Mouse (Mus musculus) frontal cortex, postnatal 36 days (tissue): ENCODE results near the gene Slc25a28.

ENCODE experiments used
- DNase-seq, 2 experiments: peaks; one replicate each; pipeline ENCODE4 v3.0.0; 2022; ENCODE audit warnings: low spot score in 2 of 2

Gene Slc25a28

DNA sequence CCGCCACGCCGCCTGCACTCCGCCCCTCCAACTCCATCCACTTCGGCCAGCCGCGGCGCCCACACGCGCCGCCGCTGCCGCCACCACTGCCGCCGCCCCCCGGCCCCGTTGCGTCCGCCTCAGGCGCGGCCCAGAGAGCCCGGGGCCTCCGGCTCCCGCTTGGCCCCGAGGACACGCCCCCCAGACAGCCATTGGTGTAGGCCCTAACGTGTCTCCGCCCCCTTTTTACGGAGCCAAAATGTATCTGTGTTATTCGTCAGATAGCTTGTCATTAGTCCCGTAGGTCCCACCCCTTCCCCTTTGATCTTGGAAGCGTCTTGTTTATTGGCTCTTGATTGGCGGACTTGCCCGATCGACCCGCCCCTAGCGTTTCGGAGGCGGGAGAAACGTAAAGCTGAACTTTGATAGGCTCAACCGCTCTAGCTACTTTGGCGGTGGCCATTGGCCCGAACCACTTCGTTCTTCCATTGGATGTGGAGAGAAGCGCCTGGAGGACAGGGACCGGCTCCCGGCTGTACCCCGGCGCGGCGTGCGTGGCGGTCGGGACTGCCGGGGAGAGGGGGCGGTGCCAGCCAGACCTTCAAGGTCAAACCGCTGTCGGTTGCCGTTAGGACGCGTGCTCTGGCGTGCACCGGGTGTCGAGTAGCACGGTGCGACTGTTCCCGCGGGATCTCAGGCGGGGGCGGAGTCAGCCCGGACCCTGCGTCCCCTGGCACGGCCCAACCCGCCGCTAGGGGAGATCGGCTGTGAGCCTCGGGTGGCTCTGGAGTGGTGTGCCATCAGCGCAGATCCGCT is at the start of gene Slc25a28:
Slc25a28 (minus strand) TSS at position 152 of the 795 bp plus-strand sequence.
- DNase-seq, result peak; percentile 97 to 99

DNA sequence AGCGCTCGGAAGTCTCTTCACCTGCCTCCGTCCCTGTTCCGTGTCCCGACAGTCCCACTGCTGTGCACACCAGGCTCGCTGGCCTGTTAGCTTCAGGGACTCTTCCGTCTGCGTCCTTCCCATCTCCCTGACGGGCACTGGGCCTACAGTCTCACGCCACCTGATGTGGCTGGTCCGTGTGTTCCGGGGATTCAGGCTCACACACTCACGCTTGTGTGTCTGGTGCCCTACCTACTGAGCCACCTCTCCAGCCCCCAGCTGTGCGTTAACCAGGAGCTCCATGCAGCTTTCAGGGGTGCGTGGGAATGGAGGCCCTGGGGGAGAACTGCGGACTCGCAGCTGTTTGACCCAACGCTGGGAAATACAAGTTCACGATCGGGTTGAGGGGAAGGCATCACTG is 49.5 kb upstream of the Slc25a28 start:
- DNase-seq, result no peak

GRCm38 (mm10) chr19:43723501-43723900 is 48.8 kb upstream of the Slc25a28 start:
- DNase-seq, result no peak

DNA sequence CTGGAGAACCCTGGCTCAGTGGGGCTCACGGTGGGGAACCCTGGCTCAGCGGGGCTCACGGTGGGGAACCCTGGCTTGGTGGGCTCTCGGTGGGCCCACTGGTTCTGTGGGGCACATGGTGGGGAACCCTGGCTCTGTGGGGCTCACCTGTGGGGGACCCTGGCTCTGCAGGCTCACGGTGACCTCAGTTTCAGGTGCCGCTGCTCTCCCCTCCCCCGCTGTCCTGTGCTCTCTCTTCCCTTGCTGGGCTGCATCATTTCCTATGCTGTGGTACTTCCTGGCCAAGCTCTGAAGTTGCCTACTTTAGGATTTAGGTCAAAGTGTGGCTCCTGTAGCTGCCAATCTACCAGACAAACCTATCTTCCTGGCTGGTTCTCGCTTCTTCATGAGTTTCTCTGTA is 48.2 kb upstream of the Slc25a28 start:
- no peak for DNase-seq

GRCm38 (mm10) chr19:43720061-43720460 is 45.4 kb upstream of the Slc25a28 start:
- DNase-seq, result no peak

DNA sequence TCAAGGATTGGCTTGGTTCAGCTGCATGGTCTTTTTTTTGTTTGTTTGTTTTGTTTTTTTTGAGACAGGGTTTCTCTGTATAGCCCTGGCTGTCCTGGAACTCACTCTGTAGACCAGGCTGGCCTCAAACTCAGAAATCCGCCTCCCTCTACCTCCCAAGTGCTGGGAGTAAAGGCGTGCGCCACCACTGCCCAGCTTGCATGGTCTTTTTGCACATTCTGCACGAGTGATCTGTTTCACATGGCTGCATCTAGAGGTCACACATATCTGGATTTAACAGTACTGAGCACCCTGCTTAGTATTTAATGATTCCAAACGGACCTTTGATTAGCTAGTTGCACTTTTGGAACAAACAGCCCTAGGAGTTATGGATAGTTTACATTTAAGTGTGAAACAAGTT is 37.3 kb upstream of the Slc25a28 start:
- no peak for DNase-seq

- no peak for DNase-seq
Measured at GRCm38 (mm10) chr19:43711159-43711916, 36.7 kb upstream of the Slc25a28 start.

GRCm38 (mm10) chr19:43709317-43709716 is 34.6 kb upstream of the Slc25a28 start:
- DNase-seq, result no peak

DNA sequence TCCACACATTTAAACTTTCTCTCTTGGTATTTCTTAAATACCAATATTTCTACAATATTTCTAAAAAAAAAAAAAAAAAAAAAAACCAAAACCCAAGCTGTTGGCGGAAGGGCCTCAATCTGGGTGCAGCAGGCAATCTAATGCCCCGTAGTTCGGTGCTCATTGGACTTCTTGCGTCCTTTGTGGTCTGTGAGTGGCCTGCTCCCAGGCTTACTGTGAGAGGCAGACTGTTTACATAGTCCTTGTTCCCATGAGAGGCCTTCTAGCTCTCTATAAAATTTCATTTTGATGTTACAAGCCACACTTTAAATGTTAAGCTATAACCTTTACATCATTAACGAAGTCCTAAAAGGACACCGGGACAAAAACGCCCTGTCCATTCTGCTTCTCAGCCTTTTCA is 33.5 kb upstream of the Slc25a28 start:
- no peak for DNase-seq

GRCm38 (mm10) chr19:43704787-43705497 is 30.3 kb upstream of the Slc25a28 start:
- DNase-seq, result no peak

DNA sequence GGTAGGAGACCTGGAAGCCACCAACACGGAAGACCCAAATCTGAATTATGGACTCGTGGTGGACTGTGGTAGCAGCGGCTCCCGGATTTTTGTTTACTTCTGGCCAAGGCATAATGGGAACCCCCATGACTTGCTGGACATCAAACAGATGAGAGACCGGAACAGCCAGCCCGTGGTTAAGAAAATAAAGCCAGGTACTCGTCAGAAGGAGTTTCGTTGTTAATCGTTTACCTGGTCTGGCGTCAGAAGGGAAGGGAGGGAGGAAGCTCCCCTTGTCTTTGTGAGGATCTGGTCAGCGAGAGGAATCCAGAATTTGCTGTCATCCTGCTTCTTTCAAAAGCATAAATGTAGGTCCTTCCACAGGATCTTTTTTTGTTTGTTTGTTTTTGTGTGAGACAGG is 29.5 kb upstream of the Slc25a28 start:
- DNase-seq, result no peak

- peak in 1 of 2 experiments; percentile 38 for DNase-seq
Measured at GRCm38 (mm10) chr19:43699763-43700155, 25.1 kb upstream of the Slc25a28 start.

GRCm38 (mm10) chr19:43699021-43699762 is 24.5 kb upstream of the Slc25a28 start:
- DNase-seq, result peak; percentile 36 to 66

- no peak for DNase-seq
Measured at GRCm38 (mm10) chr19:43697666-43698370, 23.1 kb upstream of the Slc25a28 start.

DNA sequence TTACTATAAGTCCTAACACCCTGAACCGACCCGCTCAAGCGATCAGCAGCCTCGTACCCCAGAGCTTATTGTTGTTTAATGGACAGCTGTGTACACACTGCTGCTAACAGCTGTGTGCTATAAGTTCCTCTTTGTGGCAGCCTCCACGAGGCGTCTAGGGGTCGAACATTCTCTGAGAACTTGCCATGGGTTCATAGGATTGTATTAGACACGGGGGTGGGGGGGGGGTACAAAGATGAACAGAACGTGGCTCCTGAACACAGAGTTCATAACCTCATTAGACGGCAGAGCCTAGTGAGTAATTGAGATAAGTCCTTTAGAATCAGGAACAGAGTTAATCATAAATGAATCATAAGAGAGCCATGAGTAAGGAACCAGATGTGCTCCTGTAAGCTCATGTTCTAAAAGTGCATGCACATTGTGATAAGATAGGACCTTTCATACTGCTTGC is 20.9 kb upstream of the Slc25a28 start:
- no peak for DNase-seq

DNA sequence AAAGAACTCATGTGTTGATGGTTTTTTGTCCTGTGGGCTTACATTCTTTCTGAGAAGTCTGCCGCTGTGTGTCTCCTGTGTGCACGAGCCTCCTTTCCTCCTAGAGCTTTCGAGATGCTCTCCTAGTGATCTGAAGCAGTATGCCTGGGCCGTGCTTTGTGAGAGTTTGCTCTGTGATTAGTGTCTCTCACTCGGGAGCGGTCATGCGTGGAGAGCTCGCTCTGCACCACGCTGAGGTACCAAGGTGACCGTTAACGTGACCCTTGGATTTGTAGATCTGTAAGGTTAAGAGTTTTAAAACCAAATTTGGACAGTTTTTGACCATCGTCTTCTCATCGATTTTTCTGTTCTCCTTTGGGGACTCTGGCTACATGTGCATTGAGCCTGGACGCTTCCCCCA is 18.1 kb upstream of the Slc25a28 start:
- DNase-seq, result no peak

DNA sequence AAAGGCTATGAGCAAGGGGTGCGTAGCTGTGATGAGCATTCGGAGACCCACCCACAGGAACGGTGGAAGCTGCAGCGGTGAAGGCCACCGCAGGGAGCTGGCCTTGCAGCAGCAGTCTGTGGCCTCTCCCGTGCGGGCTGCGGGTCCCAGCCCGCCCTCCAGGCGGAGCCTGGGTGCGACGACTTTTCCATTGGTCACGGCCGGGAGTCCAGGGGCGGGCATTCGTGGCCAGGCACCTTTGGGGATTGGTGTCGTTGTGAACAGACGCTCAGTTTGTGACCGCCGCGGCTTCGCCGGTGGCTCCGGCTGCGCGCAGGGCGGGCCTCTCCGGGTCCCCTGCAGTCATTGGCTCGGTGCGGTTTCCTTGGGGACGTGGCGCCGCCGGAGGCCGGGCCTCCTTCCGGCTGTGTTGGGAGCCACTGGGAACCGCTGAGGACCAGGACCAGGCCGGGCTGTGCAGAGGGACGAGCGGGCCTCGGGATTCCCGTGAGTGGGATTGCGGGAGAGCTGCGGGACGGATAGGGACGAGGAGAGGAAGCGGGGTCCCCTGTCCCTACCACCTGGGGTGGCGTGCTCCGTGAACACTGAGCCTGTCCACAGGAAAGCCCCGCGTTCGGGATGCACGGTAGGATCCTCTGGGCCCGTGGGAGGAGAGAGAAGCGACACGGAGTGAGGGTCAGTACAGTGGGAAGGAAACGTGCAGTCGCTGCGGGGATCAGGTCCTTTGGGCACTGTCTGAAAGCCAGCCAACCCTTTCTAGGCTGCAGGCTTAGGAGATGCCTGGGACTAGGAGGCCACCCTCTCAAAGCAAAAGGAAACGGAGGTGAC is 15.0 kb upstream of the Slc25a28 start, which contains the start of gene Entpd7:
Entpd7 (plus strand) TSS at position 254 of the 828 bp plus-strand sequence.
- DNase-seq, result peak; percentile 98

- no peak for DNase-seq
Measured at GRCm38 (mm10) chr19:43681541-43681940, 6.9 kb upstream of the Slc25a28 start.

- DNase-seq, result no peak
Measured at GRCm38 (mm10) chr19:43679474-43679981, 4.8 kb upstream of the Slc25a28 start.
